Mouse (Mus musculus) liver, embryonic 12.5 days (tissue): ENCODE data around the gene Ppfibp2. TPM values are rescaled to one million over a fixed set of nuclear protein-coding genes. Genes with fewer than 3 reads are reported as not detected.
A peak's percentile ranks its signal among the peaks of the same experiment; 100 is the strongest.

Experiments used
- ATAC-seq: fragments of 200-750 bp; cut with Nextera tagmentation; 2 replicates; pipeline ENCODE4 v1.8.0; 2017; ENCODE audit warnings: moderate number of reproducible peaks, mild to moderate bottlenecking, moderate library complexity
- H3K27ac ChIP-seq: fragments of 300-500 bp; sonication (generic); 2 replicates; pipeline ENCODE4 v1.5.1; 2016; ENCODE audit warnings: mild to moderate bottlenecking
- H3K27me3 ChIP-seq: fragments of 300-500 bp; sonication (generic); replicated peaks from 2 replicates; pipeline ENCODE4 v1.6.1; 2016; ENCODE audit warnings: mild to moderate bottlenecking, moderate library complexity
- H3K36me3 ChIP-seq: fragments of 300-500 bp; sonication (generic); 2 replicates; pipeline ENCODE4 v1.6.1; 2016; ENCODE audit warnings: mild to moderate bottlenecking, moderate library complexity
- H3K4me1 ChIP-seq: fragments of 300-500 bp; sonication (generic); 2 replicates; pipeline ENCODE4 v1.6.1; 2016
- H3K4me2 ChIP-seq: fragments of 300-500 bp; sonication (generic); 2 replicates; pipeline ENCODE4 v1.6.1; 2016; ENCODE audit warnings: mild to moderate bottlenecking, moderate library complexity
- H3K4me3 ChIP-seq: fragments of 300-500 bp; sonication (generic); 2 replicates; pipeline ENCODE4 v1.5.1; 2016; ENCODE audit warnings: mild to moderate bottlenecking, moderate library complexity
- H3K9ac ChIP-seq: fragments of 300-500 bp; sonication (generic); 2 replicates; pipeline ENCODE4 v1.6.1; 2016; ENCODE audit warnings: mild to moderate bottlenecking, moderate library complexity
- H3K9me3 ChIP-seq: fragments of 300-500 bp; sonication (generic); replicated peaks from 2 replicates; pipeline ENCODE4 v1.6.1; 2016; ENCODE audit warnings: mild to moderate bottlenecking, moderate library complexity
- WGBS: fragments of 180-500 bp; shearing (Covaris S2); methylation state at CpG from one replicate; pipeline ENCODE4 v1.1.7; 2016; ENCODE audit not compliant: insufficient replicate concordance; 5-methylcytosine and 5-hydroxymethylcytosine counted together
- polyA plus RNA-seq: library from polyadenylated mRNA; unstranded; fragments of >200 nt; fragmentation: Nextera tagmentation; extraction: Ambion mirVana; gene quantifications from 2 replicates; pipeline ENCODE4 v1.2.1, GENCODE M21; 2016

The Ppfibp2 gene
- polyA plus RNA-seq, 1 experiment from 2014 or later: 3.9 TPM

DNA sequence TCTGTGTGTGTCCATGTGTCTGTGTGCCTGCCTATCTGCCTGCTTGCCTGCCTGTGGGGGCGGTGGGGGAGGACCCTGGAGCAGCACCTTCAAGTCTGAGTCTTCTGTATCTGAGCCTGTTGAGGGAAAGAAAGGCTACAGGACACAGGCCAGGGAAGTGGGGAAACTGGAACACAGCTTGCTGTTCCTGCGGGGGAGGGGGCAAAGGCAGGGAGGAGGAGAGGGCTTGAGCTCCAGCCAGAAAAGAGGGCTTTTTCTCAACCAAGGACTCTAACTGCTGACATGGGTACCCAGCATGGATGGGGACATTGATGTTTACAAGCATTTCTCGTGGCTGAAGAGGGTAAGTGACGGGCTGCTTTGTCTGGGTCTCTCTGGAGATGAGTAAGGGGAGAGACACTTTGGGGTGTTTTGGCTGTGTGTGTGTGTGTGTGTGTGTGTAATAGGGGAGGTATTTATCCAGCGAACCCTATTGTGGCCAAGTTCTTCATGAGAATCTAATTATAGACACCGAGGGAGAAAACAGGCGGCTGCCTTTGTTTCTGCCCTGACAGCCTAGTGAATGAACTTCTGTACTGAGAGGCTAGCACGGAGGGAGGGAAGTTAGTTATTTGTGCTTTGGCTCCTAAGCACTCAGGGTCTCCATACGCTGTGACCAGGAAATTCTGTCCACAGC is 70.7 kb downstream of the Ppfibp2 start:
- ATAC-seq: 0 out of 2 replicates have a peak, but pooled peaks have one; percentile 12
- WGBS: 13% methylated on average over 9 of the region's 9 CpGs
- peak overlapping the region; percentile 63 for H3K27ac ChIP-seq
- H3K4me3 ChIP-seq: peak overlapping the region; percentile 8
- no peak overlapping the region for H3K9ac ChIP-seq
- no peaks in the 10 kb centered on the region for H3K36me3 ChIP-seq
- H3K4me1 ChIP-seq: peaks cover 40% of the 10 kb centered on the region
- H3K27me3 ChIP-seq: 0 out of 2 replicates have a peak, but pooled peaks cover 4% of the 10 kb centered on the region
- H3K9me3 ChIP-seq: no peaks in the 10 kb centered on the region
- peak overlapping the region; percentile 42 for H3K4me2 ChIP-seq

DNA sequence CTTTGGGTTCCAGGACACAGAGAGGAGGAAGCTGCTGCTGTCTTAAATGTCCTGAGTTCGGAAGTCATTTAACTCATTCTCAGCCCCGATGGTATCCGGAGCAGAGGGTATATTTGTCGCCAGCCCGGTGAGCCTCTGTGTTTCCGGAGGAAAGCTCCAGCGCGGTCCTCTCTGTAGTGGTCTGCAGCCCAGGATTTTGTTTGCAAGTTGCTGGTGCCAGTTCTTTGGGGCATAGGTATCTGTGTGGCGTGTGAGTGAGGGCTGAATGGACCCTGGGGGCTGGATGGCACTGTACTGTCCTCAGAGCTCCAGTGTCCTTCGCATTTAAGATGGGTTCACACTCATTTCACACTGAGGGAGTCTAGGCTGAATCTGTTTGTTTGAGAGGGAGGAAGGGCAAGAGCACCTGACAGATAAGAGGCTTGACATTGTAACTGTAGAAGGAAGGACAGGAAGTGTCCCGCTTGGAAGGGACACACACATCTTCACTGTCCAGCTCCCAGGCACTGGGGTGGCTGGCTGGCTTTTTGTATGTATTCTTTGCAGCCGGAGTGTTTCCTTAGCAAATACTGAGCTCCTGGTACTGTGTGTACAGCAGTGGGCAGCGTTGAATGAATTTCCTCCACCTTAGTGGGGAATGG is 71.4 kb downstream of the Ppfibp2 start:
- no peak for ATAC-seq
- 19% methylated on average over 13 of the region's 13 CpGs for WGBS
- Histone ChIP-seq H3K9me3 (no peaks in the 10 kb centered on the region), H3K36me3 (no peaks in the 10 kb centered on the region), H3K9ac (no peak overlapping the region), H3K4me3 (peak overlapping the region; percentile 8; the same call in 1 of the 2 replicates), H3K4me2 (peak overlapping the region; percentile 42), H3K27ac (peak overlapping the region; percentile 63), H3K4me1 (peaks cover 40% of the 10 kb centered on the region), H3K27me3 (0 out of 2 replicates have a peak, but pooled peaks cover 4% of the 10 kb centered on the region)

DNA sequence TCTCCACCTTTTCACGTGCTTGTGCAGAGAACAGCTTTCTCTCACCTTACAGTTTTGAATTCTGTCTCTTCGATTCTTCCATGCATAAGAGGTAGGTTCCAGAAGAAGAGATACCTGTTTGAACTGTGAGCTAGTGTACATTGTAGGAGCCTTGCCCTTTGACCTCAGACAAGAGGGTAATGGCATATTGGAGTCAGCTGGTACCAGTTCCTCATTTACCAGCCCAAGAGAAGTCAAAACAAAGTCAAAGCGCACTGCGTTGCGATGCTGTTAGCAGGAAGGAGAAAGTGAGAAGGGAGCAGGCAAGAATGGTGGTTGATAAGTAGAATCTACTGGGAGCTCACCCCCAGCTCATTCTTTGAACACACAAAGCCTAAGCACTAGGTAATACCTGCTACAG is 73.5 kb downstream of the Ppfibp2 start:
- Histone ChIP-seq H3K4me3 (no peak overlapping the region), H3K27me3 (0 out of 2 replicates have a peak, but pooled peaks cover 4% of the 10 kb centered on the region), H3K4me2 (no peak overlapping the region), H3K4me1 (peaks cover 37% of the 10 kb centered on the region), H3K9ac (no peak overlapping the region), H3K27ac (no peak overlapping the region), H3K9me3 (no peaks in the 10 kb centered on the region), H3K36me3 (no peaks in the 10 kb centered on the region)
- 66% methylated on average over 5 of the region's 5 CpGs for WGBS
- no peak for ATAC-seq

DNA sequence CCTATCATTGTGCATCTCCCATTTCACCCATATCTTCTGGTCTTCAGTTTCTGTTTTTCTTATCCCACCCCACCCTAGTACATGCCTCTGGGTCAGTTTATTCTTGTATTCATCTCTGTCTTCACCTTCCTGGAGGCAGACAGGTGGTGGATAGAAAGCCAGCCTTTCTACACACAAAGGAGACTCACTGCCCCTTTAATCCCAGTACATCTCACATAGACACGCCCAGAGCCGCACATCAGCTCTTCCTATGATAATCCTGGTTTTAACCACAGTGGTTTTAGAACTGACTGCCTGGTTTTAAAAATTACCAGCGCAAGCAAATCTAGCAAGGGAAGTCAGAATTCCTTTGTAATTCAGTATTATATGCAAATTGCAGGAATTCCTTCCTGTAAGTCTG is 80.2 kb downstream of the Ppfibp2 start:
- Histone ChIP-seq H3K4me1 (no peaks in the 10 kb centered on the region), H3K4me3 (no peak overlapping the region), H3K9ac (no peak overlapping the region), H3K27ac (no peak overlapping the region), H3K9me3 (no peaks in the 10 kb centered on the region), H3K4me2 (no peak overlapping the region), H3K27me3 (no peaks in the 10 kb centered on the region), H3K36me3 (no peaks in the 10 kb centered on the region)
- WGBS: 47% methylated on average over 3 of the region's 3 CpGs
- ATAC-seq: no peak

DNA sequence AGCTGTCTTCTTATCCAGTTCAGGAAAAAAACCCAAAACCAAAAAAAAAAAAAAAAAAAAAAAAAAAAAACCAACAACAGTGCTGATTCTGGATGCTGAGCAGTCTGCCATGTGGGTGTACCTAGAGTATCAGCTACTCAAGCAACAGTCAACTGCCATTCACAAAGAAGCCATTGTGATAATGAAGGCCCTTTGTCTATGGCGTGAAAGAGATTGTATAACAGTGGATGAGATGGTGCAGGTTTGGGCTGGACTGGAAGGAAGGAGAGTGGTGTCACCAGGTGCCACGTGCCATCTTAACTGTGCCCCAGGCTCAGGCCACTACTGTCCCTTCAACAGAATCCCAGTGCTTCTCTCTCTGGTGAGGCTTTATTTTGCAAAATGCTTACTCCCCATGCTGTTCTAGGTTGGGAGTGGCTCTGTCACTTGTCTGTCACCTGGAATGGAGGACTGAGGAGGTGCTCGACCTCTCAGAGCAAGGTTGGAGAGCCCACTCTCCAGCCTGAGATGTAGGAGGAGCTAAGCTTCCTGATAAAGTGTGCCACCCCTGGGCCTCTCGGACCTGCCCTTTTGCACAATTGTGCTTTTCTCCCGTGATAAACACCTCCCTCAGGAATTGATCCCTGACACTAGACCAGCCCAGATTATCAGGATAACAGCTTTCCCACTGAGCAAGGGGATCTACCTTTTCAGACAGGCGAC is 85.3 kb downstream of the Ppfibp2 start:
- H3K4me2 ChIP-seq: no peak overlapping the region
- no peak overlapping the region for H3K27ac ChIP-seq
- no peaks in the 10 kb centered on the region for H3K4me1 ChIP-seq
- H3K36me3 ChIP-seq: no peaks in the 10 kb centered on the region
- no peaks in the 10 kb centered on the region for H3K27me3 ChIP-seq
- H3K9ac ChIP-seq: no peak overlapping the region
- no peak for ATAC-seq
- H3K4me3 ChIP-seq: no peak overlapping the region
- H3K9me3 ChIP-seq: no peaks in the 10 kb centered on the region
- 44% methylated on average over 6 of the region's 6 CpGs for WGBS

DNA sequence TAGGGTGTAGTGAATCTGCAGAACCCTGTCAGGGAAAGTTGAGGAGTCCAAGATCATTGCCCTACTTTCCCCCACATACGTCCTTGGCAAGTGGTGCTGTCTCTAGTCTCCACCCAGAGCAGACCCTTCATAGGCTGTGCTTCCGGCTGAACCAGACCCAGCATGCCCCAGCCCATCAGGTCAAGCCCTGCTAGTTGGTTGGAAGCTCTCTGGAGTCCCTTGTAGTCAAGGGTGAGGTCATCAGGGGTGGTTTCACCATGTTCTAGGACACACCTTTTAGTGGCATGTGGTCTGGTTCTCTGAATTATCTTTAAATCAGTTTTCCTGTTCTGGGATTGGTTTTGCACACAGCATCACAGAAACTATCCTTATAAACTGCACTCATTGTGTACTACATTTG is 86.3 kb downstream of the Ppfibp2 start:
- 60% methylated on average over 2 of the region's 2 CpGs for WGBS
- Histone ChIP-seq H3K36me3 (no peaks in the 10 kb centered on the region), H3K27ac (no peak overlapping the region), H3K9me3 (no peaks in the 10 kb centered on the region), H3K4me2 (no peak overlapping the region), H3K9ac (no peak overlapping the region), H3K27me3 (no peaks in the 10 kb centered on the region), H3K4me3 (no peak overlapping the region), H3K4me1 (no peaks in the 10 kb centered on the region)
- ATAC-seq: no peak

DNA sequence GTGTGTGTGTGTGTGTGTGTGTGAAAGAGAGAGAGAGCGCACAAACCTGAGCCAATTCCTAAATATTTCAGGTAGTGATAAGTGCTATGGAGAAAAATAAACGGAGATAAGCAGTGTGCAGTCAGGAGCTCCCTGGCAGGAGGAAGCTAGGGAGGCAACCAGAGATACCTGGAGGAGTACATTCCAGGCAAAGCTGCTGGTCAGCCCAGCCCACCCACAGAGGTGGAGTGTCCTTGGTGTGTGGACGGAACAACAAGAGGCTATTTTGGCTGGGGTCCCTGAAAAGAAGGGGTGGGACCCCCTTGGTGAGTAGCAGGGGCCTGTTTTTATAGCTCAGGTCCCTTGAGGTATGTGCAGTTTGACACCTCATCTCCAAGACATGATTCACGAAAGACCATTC is 88.2 kb downstream of the Ppfibp2 start:
- H3K9ac ChIP-seq: no peak overlapping the region
- H3K4me1 ChIP-seq: no peaks in the 10 kb centered on the region
- H3K27me3 ChIP-seq: no peaks in the 10 kb centered on the region
- no peak overlapping the region for H3K4me2 ChIP-seq
- WGBS: 54% methylated on average over 4 of the region's 4 CpGs
- H3K27ac ChIP-seq: no peak overlapping the region
- no peaks in the 10 kb centered on the region for H3K9me3 ChIP-seq
- H3K4me3 ChIP-seq: no peak overlapping the region
- H3K36me3 ChIP-seq: no peaks in the 10 kb centered on the region
- ATAC-seq: no peak

DNA sequence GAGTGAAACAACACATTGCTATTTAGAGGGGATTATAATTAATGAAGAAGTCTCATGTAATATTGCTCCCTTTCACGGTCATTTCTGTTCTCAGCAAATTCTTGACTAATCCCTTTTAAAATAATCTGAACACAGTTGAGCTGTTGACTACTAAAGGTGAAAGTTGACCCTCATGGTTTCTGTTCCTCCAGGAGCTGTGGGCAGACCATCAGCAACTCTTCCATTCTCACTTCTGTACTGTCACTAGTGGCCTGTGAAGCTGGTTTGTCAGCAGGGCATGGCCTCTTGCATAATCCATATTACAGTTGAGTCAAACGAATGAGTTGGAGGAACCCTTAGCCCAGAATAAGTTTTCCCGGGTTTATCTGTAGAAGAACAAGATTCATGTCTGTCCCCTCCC is 88.6 kb downstream of the Ppfibp2 start:
- 68% methylated on average over 3 of the region's 3 CpGs for WGBS
- ATAC-seq: no peak

DNA sequence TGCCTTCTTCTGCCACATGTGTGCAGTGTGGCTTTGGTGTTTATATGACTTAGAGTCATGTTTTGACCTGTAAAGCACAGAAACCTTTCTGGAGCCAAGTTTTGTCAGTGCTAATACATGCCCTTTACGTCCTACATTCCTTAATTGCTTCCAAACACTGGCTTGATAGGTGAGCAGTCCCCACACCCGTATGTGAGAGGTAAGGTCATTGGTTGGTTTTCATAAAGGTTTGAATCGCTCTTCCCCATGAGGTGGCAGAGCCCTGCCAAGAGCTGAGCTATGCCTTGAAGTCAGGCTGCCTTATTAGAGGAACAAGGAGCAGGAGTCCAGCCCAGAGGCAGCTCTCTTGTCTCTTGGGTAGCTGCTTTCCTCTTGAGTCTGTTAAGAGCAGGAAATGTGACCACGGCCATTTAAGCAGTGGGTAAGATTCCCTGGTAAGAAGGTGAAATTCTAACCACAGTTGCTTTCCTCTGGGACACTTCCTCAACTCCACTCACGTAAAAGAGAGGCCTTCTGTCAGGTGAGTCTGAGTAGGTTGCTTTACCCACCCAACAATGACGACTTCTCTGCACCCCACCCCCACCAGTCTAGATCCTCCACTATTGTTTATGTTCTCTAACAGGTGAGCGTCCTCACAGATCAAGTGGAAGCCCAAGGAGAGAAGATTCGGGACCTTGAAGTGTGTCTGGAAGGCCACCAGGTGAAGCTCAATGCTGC is 90.4 kb downstream of the Ppfibp2 start:
- peaks cover 6% of the 10 kb centered on the region for H3K4me1 ChIP-seq
- WGBS: 57% methylated on average over 8 of the region's 8 CpGs
- H3K27me3 ChIP-seq: no peaks in the 10 kb centered on the region
- no peak overlapping the region for H3K27ac ChIP-seq
- H3K9ac ChIP-seq: no peak overlapping the region
- no peak overlapping the region for H3K4me3 ChIP-seq
- ATAC-seq: no peak
- no peaks in the 10 kb centered on the region for H3K36me3 ChIP-seq
- no peak overlapping the region for H3K4me2 ChIP-seq
- no peaks in the 10 kb centered on the region for H3K9me3 ChIP-seq

More for the DNA sequence above, 88.6 kb downstream of the Ppfibp2 start:
- no peak overlapping the region for H3K4me3 ChIP-seq
- H3K4me1 ChIP-seq: no peaks in the 10 kb centered on the region
- H3K4me2 ChIP-seq: no peak overlapping the region
- no peaks in the 10 kb centered on the region for H3K9me3 ChIP-seq
- no peaks in the 10 kb centered on the region for H3K27me3 ChIP-seq
- H3K9ac ChIP-seq: no peak overlapping the region
- H3K27ac ChIP-seq: no peak overlapping the region
- H3K36me3 ChIP-seq: no peaks in the 10 kb centered on the region

DNA sequence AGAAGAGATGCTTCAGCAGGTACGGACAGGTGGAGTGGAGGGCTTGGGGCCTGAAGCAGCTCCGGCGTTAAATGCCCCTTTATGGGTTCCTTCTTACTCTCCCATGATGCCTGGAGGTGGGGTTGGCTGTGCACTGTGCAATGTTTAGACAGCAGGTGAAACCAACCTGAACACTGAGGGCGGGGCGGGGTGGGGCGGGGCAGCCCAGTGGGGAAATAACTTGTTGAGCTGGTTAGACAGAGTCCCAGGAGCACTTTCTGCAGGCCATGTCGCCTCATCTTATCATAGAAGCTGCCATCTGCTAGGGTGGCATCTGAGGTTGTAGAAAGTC is 90.9 kb downstream of the Ppfibp2 start:
- no peak overlapping the region for H3K9ac ChIP-seq
- H3K4me2 ChIP-seq: no peak overlapping the region
- no peak overlapping the region for H3K4me3 ChIP-seq
- H3K36me3 ChIP-seq: no peaks in the 10 kb centered on the region
- H3K4me1 ChIP-seq: peaks cover 11% of the 10 kb centered on the region
- ATAC-seq: no peak
- no peaks in the 10 kb centered on the region for H3K9me3 ChIP-seq
- 75% methylated on average over 7 of the region's 7 CpGs for WGBS
- 0 out of 2 replicates have a peak, but pooled peaks cover 2% of the 10 kb centered on the region for H3K27me3 ChIP-seq
- H3K27ac ChIP-seq: no peak overlapping the region

DNA sequence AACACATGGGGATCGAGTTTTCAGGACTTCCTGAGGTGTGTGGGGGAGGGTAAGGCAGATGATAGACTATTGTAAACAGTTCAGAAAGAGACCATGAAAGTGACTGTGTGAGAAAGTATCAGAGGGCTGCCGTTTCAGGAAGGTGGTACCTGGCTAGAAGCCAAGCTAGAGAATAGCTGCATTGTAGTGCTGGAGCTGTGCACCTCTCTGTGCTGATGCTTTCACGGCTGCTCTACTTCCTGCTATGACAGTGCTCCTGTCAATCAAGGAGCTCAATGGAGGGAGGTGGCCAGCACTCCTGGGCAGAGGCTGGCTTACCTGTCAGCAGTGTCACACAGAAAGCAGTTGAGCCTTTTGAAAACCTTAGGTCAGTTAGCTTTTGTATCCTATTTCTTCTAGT is 92.4 kb downstream of the Ppfibp2 start:
- Histone ChIP-seq H3K9me3 (no peaks in the 10 kb centered on the region), H3K36me3 (no peaks in the 10 kb centered on the region), H3K4me3 (no peak overlapping the region), H3K9ac (no peak overlapping the region), H3K4me1 (peaks cover 16% of the 10 kb centered on the region), H3K27me3 (peaks cover 3% of the 10 kb centered on the region; the same call in 1 of the 2 replicates), H3K27ac (no peak overlapping the region), H3K4me2 (no peak overlapping the region)
- WGBS: 24% methylated on average over 3 of the region's 3 CpGs
- ATAC-seq: no peak

DNA sequence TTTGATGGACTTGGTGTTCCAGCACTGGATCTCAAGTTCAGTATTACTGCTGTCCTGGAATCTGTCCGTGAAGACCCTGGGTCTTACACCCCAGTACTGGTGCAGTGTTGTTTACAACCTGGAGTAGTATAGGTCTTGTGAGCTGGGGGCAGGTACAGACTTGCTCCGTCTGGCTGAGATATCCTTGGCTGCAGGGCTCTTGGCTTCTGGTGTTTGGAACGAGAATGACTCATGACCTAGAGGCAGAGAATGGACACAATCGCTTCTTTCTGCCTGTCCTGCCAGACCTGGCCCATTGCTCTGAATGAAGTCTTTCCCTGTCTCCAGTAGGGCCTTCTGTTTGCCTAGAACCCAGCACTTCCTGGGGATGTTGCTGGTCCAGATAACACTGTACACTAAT is 93.0 kb downstream of the Ppfibp2 start:
- 55% methylated on average over 4 of the region's 4 CpGs for WGBS
- no peak for ATAC-seq

More for the DNA sequence above, 93.0 kb downstream of the Ppfibp2 start:
- peaks cover 3% of the 10 kb centered on the region; the same call in 1 of the 2 replicates for H3K27me3 ChIP-seq
- no peaks in the 10 kb centered on the region for H3K9me3 ChIP-seq
- H3K9ac ChIP-seq: no peak overlapping the region
- peaks cover 16% of the 10 kb centered on the region for H3K4me1 ChIP-seq
- H3K36me3 ChIP-seq: no peaks in the 10 kb centered on the region
- no peak overlapping the region for H3K27ac ChIP-seq
- H3K4me3 ChIP-seq: no peak overlapping the region
- no peak overlapping the region for H3K4me2 ChIP-seq
